Mouse (Mus musculus) forebrain, embryonic 13.5 days (tissue): ENCODE measurements at regions not wholly inside any gene's neighbourhood (a gene's known extent, or its start where the extent isn't known, plus 50 kb on each side); places are given as distances from the start of the nearest gene placed in this dataset.

Experiments used
- ATAC-seq: fragments of 200-750 bp; cut with Nextera tagmentation; 2 replicates; pipeline ENCODE4 v1.8.0; 2017
- H3K27ac ChIP-seq: fragments of 300-500 bp; sonication (generic); 2 replicates; pipeline ENCODE4 v1.5.1; 2015; ENCODE audit warnings: inconsistent platforms, mild to moderate bottlenecking, moderate library complexity
- H3K27me3 ChIP-seq: fragments of 300-500 bp; sonication (generic); 2 replicates; pipeline ENCODE4 v1.6.1; 2015; ENCODE audit warnings: mild to moderate bottlenecking, inconsistent platforms
- H3K36me3 ChIP-seq: fragments of 300-500 bp; sonication (generic); 2 replicates; pipeline ENCODE4 v1.6.1; 2015; ENCODE audit warnings: mild to moderate bottlenecking, inconsistent platforms; ENCODE audit not compliant: poor library complexity, severe bottlenecking
- H3K4me1 ChIP-seq: fragments of 300-500 bp; sonication (generic); 2 replicates; pipeline ENCODE4 v1.6.1; 2015; ENCODE audit warnings: inconsistent platforms
- H3K4me2 ChIP-seq: fragments of 300-500 bp; sonication (generic); 2 replicates; pipeline ENCODE4 v1.6.1; 2015; ENCODE audit warnings: inconsistent platforms, mild to moderate bottlenecking, moderate library complexity
- H3K4me3 ChIP-seq: fragments of 300-500 bp; sonication (generic); 2 replicates; pipeline ENCODE4 v1.5.1; 2015; ENCODE audit warnings: mild to moderate bottlenecking, inconsistent platforms
- H3K9ac ChIP-seq: fragments of 300-500 bp; sonication (generic); 2 replicates; pipeline ENCODE4 v1.6.1; 2015; ENCODE audit warnings: mild to moderate bottlenecking, inconsistent platforms
- H3K9me3 ChIP-seq: fragments of 300-500 bp; sonication (generic); replicated peaks from 2 replicates; pipeline ENCODE4 v1.6.1; 2016; ENCODE audit warnings: inconsistent platforms
- WGBS: fragments of 180-500 bp; shearing (Covaris S2); methylation state at CpG from one replicate; pipeline ENCODE4 v1.1.7; 2015; 5-methylcytosine and 5-hydroxymethylcytosine counted together

- H3K36me3 ChIP-seq: no peaks in the 10 kb centered on the region
- ATAC-seq: no peak
- H3K27me3 ChIP-seq: no peaks in the 10 kb centered on the region
- 81% methylated on average over 1 of the region's 1 CpGs for WGBS
- H3K4me2 ChIP-seq: no peak overlapping the region
- H3K4me3 ChIP-seq: no peak overlapping the region
- no peaks in the 10 kb centered on the region for H3K4me1 ChIP-seq
- no peak overlapping the region for H3K9ac ChIP-seq
- H3K9me3 ChIP-seq: no peaks in the 10 kb centered on the region
- H3K27ac ChIP-seq: no peak overlapping the region
Observed at GRCm38 (mm10) chr13:102522080-102522479, 171.3 kb upstream of the Cd180 start.

GRCm38 (mm10) chr13:102526621-102527140 is 166.7 kb upstream of the Cd180 start:
- Histone ChIP-seq H3K4me2 (no peak overlapping the region), H3K36me3 (no peaks in the 10 kb centered on the region), H3K9ac (no peak overlapping the region), H3K4me1 (no peaks in the 10 kb centered on the region), H3K27me3 (no peaks in the 10 kb centered on the region), H3K4me3 (no peak overlapping the region), H3K27ac (no peak overlapping the region), H3K9me3 (no peaks in the 10 kb centered on the region)
- WGBS: 75% methylated on average over 11 of the region's 11 CpGs
- no peak for ATAC-seq

- no peak overlapping the region for H3K4me3 ChIP-seq
- no peaks in the 10 kb centered on the region for H3K9me3 ChIP-seq
- WGBS: 5% methylated on average over 4 of the region's 4 CpGs
- no peak overlapping the region for H3K9ac ChIP-seq
- ATAC-seq: peak; percentile 92
- peaks cover 20% of the 10 kb centered on the region for H3K4me1 ChIP-seq
- no peak overlapping the region for H3K27ac ChIP-seq
- no peaks in the 10 kb centered on the region for H3K27me3 ChIP-seq
- H3K4me2 ChIP-seq: no peak overlapping the region
- H3K36me3 ChIP-seq: no peaks in the 10 kb centered on the region
Observed at GRCm38 (mm10) chr13:102533784-102534183, 159.6 kb upstream of the Cd180 start.

DNA sequence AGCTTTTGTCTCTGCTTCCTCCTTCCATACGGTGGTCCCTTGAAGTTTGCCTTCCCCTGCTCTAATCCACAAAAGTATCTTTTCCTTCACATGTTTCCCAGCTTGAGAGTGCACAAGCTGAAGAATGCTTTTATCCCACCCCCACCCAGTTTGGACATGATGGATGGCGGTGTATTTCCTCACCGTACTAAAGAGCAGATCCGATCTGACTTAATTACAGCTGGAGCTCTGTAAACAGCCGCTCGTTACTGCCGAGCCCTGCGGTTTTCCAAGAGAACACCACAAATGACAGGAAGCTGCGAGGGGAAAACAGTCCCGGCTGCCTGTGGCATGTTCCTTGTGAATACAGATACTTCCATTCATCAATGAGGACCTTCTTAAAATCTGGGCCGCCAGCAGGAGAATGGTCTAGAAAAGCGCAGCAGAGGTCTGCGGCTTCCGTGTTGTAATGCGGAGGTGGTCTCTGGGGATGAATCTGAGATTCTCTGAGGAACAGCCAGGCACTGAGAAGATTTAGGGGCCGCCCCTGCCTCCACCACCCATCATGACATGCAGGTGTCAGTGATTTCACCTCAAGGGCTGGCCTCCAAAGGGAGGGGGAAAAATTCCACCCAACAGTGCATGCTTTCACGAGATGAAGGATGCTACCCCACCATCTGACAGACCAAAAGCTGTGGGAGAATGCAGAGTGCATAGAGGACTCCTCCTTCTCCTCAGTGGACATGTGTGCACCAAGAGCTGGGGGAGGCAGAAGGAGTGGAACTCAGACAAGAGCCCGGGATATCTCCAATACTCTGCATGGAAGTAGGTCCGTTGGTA is 155.7 kb upstream of the Cd180 start:
- no peaks in the 10 kb centered on the region for H3K9me3 ChIP-seq
- H3K4me3 ChIP-seq: peak overlapping the region; percentile 17
- no peak overlapping the region for H3K27ac ChIP-seq
- 36% methylated on average over 19 of the region's 19 CpGs for WGBS
- no peaks in the 10 kb centered on the region for H3K36me3 ChIP-seq
- ATAC-seq: peak; percentile 39; the same call in 1 of the 2 replicates
- H3K9ac ChIP-seq: peak overlapping the region; percentile 21; the same call in 1 of the 2 replicates
- peak overlapping the region; percentile 54 for H3K4me2 ChIP-seq
- peaks cover 20% of the 10 kb centered on the region for H3K4me1 ChIP-seq
- H3K27me3 ChIP-seq: no peaks in the 10 kb centered on the region

GRCm38 (mm10) chr13:102540436-102540835 is 152.9 kb upstream of the Cd180 start:
- WGBS: 91% methylated on average over 4 of the region's 4 CpGs
- no peak overlapping the region for H3K9ac ChIP-seq
- no peaks in the 10 kb centered on the region for H3K36me3 ChIP-seq
- no peak overlapping the region for H3K4me2 ChIP-seq
- no peak overlapping the region for H3K4me3 ChIP-seq
- peaks cover 20% of the 10 kb centered on the region for H3K4me1 ChIP-seq
- no peaks in the 10 kb centered on the region for H3K9me3 ChIP-seq
- H3K27ac ChIP-seq: no peak overlapping the region
- ATAC-seq: no peak
- no peaks in the 10 kb centered on the region for H3K27me3 ChIP-seq

- H3K36me3 ChIP-seq: no peaks in the 10 kb centered on the region
- no peaks in the 10 kb centered on the region for H3K9me3 ChIP-seq
- H3K4me3 ChIP-seq: no peak overlapping the region
- peaks cover 25% of the 10 kb centered on the region for H3K4me1 ChIP-seq
- H3K4me2 ChIP-seq: no peak overlapping the region
- H3K27ac ChIP-seq: no peak overlapping the region
- H3K27me3 ChIP-seq: no peaks in the 10 kb centered on the region
- WGBS: 60% methylated on average over 5 of the region's 5 CpGs
- no peak overlapping the region for H3K9ac ChIP-seq
- ATAC-seq: 0 out of 2 replicates have a peak, but pooled peaks have one; percentile 27
Observed at GRCm38 (mm10) chr13:102544359-102545165, 148.8 kb upstream of the Cd180 start.

DNA sequence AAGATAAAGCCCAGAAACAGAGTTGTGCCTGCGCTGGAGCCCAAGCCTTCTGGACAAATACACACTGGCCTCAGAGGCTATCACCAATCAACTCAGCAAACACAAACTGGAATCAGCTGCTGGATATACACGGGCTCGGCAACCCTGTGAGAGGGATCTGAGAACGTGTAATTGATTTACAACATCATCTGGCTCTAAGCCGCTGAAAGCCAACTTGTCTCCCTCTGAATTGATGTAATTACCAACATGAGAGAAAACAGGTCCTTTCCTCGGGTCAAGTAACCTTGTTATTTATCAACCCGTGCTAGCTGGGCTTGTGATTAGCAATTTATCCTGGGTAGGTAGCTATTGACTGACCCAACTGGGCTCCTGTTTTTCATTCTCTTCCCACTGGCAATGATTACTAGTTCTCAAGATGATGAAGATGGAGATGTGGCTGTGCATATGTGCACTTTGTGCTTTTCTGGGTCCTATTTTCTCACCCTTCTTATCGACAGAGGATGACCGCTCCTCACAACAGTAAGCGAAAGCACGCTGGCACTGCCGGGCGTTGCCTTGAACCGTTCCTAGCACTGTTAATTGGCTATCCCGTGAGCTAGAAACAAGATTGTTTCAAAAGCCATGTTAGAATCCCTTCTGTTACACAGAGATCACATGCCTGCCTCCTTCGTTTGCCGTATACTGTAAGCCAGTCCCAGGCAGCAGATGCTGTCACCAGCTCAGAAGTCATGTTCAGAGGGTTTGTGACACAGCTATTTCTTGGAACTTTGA is 147.3 kb upstream of the Cd180 start:
- no peak overlapping the region for H3K4me2 ChIP-seq
- no peak overlapping the region for H3K27ac ChIP-seq
- no peaks in the 10 kb centered on the region for H3K36me3 ChIP-seq
- ATAC-seq: peak; percentile 43
- H3K4me3 ChIP-seq: no peak overlapping the region
- no peaks in the 10 kb centered on the region for H3K27me3 ChIP-seq
- no peaks in the 10 kb centered on the region for H3K9me3 ChIP-seq
- 63% methylated on average over 17 of the region's 17 CpGs for WGBS
- no peak overlapping the region for H3K9ac ChIP-seq
- H3K4me1 ChIP-seq: peaks cover 25% of the 10 kb centered on the region

DNA sequence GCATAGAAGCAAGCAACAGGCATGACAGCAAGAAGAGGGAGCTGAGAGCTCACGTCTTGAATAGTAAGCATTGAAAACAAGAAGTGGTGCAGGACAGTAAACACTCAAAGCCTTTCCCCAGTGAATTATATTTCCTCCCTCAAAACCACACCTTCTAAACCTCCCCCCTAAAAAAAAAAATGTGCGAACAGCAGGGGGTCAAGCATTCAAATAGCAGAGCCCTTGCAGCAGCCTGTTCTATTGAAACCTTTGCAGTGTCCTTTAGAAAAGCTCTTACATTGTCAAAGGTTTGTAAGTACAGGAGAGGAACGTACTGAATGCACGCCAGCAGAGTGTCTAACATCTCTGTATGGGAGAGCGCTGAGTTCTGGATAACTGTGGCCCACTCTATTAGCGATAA is 145.1 kb upstream of the Cd180 start:
- Histone ChIP-seq H3K4me2 (no peak overlapping the region), H3K9me3 (no peaks in the 10 kb centered on the region)

GRCm38 (mm10) chr13:102566846-102567572 is 126.3 kb upstream of the Cd180 start:
- WGBS: 80% methylated on average over 3 of the region's 3 CpGs
- Histone ChIP-seq H3K4me1 (no peaks in the 10 kb centered on the region), H3K27me3 (no peaks in the 10 kb centered on the region), H3K36me3 (no peaks in the 10 kb centered on the region), H3K9ac (no peak overlapping the region), H3K4me2 (no peak overlapping the region), H3K9me3 (no peaks in the 10 kb centered on the region), H3K27ac (no peak overlapping the region), H3K4me3 (no peak overlapping the region)
- no peak for ATAC-seq

More for the DNA sequence above, 145.1 kb upstream of the Cd180 start:
- Histone ChIP-seq H3K9ac (no peak overlapping the region), H3K4me1 (peaks cover 25% of the 10 kb centered on the region), H3K27me3 (no peaks in the 10 kb centered on the region), H3K36me3 (no peaks in the 10 kb centered on the region), H3K27ac (no peak overlapping the region), H3K4me3 (no peak overlapping the region)
- WGBS: 20% methylated on average over 6 of the region's 6 CpGs
- no peak for ATAC-seq

DNA sequence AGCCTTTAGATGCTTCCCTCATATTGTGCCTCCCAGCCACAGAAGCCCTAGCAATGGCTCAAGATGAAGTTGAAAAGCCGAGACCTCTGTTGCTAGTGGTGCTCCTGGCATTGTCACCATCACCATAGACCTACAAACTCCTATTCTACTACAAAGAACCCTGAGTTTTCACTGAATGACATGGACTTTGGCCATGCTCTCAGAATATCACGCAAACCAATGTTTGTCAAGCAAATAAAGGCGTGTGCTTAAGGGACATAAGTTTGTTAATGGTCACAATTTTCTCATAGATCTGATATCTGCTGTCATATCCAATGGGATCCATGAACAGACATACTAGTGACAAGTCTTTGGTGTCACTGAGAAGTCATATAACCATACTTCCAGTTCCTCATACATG is 123.8 kb upstream of the Cd180 start:
- Histone ChIP-seq H3K4me1 (no peaks in the 10 kb centered on the region), H3K36me3 (no peaks in the 10 kb centered on the region), H3K27ac (no peak overlapping the region), H3K4me3 (no peak overlapping the region), H3K9me3 (no peaks in the 10 kb centered on the region), H3K4me2 (no peak overlapping the region), H3K27me3 (no peaks in the 10 kb centered on the region), H3K9ac (no peak overlapping the region)
- ATAC-seq: no peak
- WGBS: 87% methylated on average over 3 of the region's 3 CpGs

- Histone ChIP-seq H3K9me3 (no peaks in the 10 kb centered on the region), H3K27ac (no peak overlapping the region), H3K4me3 (no peak overlapping the region), H3K36me3 (no peaks in the 10 kb centered on the region), H3K4me2 (no peak overlapping the region), H3K27me3 (no peaks in the 10 kb centered on the region), H3K9ac (no peak overlapping the region), H3K4me1 (no peaks in the 10 kb centered on the region)
- ATAC-seq: no peak
- WGBS: 91% methylated on average over 1 of the region's 1 CpGs
Observed at GRCm38 (mm10) chr13:102570286-102570685, 123.1 kb upstream of the Cd180 start.
